Mouse (Mus musculus) embryonic fibroblast, embryonic 13.5 days (primary cell): ENCODE data around the gene Gm5460.

Experiments used
- CTCF ChIP-seq: IDR thresholded peaks from 2 replicates; pipeline ENCODE4 v1.5.1; 2011; ENCODE audit warnings: mild to moderate bottlenecking, control low read depth, low read length, moderate library complexity, borderline replicate concordance; ENCODE audit not compliant: insufficient read depth
- POLR2A ChIP-seq: IDR thresholded peaks from 2 replicates; pipeline ENCODE4 v1.6.1; 2011; ENCODE audit warnings: low read depth, mild to moderate bottlenecking, control low read depth, low read length, moderate library complexity

- TF ChIP-seq POLR2A (no peak), CTCF (no peak)
Measured at GRCm38 (mm10) chr14:33977748-33978147, 38.8 kb upstream of the Gm5460 start.
